Mouse (Mus musculus): Measurements from ENCODE around the gene Ankrd54. TPM values are rescaled to one million over a fixed set of nuclear protein-coding genes. Genes with fewer than 3 reads are reported as not detected.

Gene Ankrd54
- polyA plus RNA-seq, 1 experiment: 45.6 TPM

DNA sequence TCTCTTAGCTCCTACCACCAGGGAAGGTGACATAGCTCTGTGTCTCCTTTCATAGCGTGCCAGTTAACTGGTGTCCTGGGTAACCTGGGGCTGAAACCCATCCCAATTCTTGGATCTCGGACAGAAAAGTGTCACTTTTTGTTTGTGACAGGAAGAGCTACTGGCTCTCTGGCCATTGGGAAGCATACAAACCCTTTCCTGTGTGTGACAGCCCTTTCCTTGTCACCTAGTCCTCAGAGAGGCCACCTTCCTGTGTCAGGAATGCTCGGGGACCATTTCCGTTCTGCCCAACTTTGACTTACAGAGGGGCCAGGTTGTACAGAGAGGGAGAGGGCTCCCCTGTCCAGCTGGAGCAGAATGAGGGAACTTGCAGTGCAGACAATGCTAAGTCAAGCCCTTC lies 36.8 kb upstream of the Ankrd54 start:
- no peak overlapping the region for H3K4me3 ChIP-seq (ENCODE audit: insufficient read depth, poor library complexity, severe bottlenecking)
- H3K27me3 ChIP-seq (ENCODE audit: control insufficient read depth, insufficient read depth, insufficient read length): no peaks in the 10 kb centered on the region
- H3K79me3 ChIP-seq (ENCODE audit: low read depth): no peaks in the 10 kb centered on the region
- peaks cover 18% of the 10 kb centered on the region for H3K36me3 ChIP-seq (ENCODE audit: control insufficient read depth, insufficient read depth)
- no peaks in the 10 kb centered on the region for H3K79me2 ChIP-seq (ENCODE audit: control insufficient read depth, insufficient read depth)
- TF ChIP-seq USF1 (IDR thresholded peaks at IDR 0.05; ENCODE audit: low read depth) (no peak), MYOD1 (IDR thresholded peaks at IDR 0.05; ENCODE audit: control insufficient read depth, insufficient read length, low read depth) (no peak), CEBPB (IDR thresholded peaks at IDR 0.05; ENCODE audit: low read depth) (no peak), FOSL1 (IDR thresholded peaks at IDR 0.05; ENCODE audit: insufficient read depth, low read length, poor library complexity, severe bottlenecking) (no peak), MAX (IDR thresholded peaks at IDR 0.05) (no peak), MYOG (IDR thresholded peaks at IDR 0.05; ENCODE audit: control insufficient read depth, extremely low read depth, insufficient read length) (no peak), CTCF (IDR thresholded peaks at IDR 0.05; ENCODE audit: control insufficient read depth, insufficient read depth, insufficient read length) (no peak)
- H3ac ChIP-seq (ENCODE audit: control insufficient read depth, insufficient read length, low read depth): no peak overlapping the region

DNA sequence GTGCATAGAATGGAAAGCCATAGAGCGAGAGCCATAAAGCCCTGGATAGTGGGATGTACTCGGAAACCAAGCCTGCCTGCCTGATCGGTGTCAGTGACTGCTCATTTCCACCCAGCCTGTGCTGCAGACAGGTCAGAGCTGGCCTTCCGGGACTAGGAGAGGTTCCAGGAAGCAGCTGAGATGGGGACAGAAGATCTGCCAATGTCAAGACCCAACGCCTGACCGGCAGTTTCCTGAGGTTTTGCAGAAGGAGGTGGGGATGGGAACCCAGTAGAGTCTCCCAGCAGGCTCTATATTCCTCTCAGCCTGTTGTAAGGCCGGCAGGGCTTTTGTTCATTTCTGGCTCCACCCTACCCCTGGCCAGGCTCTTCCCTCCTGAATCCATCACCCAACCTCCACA lies 36.2 kb upstream of the Ankrd54 start:
- H3K36me3 ChIP-seq (ENCODE audit: control insufficient read depth, insufficient read depth): peaks cover 24% of the 10 kb centered on the region
- H3K79me2 ChIP-seq (ENCODE audit: control insufficient read depth, insufficient read depth): no peaks in the 10 kb centered on the region
- H3K27me3 ChIP-seq (ENCODE audit: control insufficient read depth, insufficient read depth, insufficient read length): no peaks in the 10 kb centered on the region
- no peak for TF ChIP-seq USF1 (IDR thresholded peaks at IDR 0.05; ENCODE audit: low read depth)
- no peak for TF ChIP-seq MAX (IDR thresholded peaks at IDR 0.05)
- no peak for TF ChIP-seq MYOG (IDR thresholded peaks at IDR 0.05; ENCODE audit: control insufficient read depth, extremely low read depth, insufficient read length)
- TF ChIP-seq CTCF (IDR thresholded peaks at IDR 0.05; ENCODE audit: control insufficient read depth, insufficient read depth, insufficient read length): no peak
- H3K4me3 ChIP-seq (ENCODE audit: insufficient read depth, poor library complexity, severe bottlenecking): no peak overlapping the region
- no peak overlapping the region for H3ac ChIP-seq (ENCODE audit: control insufficient read depth, insufficient read length, low read depth)
- H3K79me3 ChIP-seq (ENCODE audit: low read depth): no peaks in the 10 kb centered on the region

DNA sequence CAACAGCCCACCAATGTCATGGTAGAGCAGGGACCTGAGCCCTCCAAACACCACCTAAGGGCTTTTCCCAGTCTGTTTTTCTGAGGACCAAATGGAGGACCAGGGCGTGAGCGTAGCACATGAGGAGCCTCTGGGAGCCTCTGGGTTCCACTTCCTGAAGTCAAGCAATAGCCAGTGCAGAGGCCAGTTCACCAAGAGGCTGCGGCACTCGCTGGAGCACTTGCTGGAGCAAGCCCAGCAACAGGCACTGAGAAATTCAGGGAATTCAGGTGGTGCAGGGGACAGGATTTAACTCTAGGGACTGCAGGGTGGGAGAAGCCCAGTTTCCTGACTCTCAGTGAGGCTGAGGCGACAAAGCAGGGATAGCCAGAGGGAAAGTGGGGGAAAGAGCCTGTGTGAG lies 35.5 kb upstream of the Ankrd54 start:
- no peak overlapping the region for H3ac ChIP-seq (ENCODE audit: control insufficient read depth, insufficient read length, low read depth)
- H3K4me3 ChIP-seq (ENCODE audit: insufficient read depth, poor library complexity, severe bottlenecking): no peak overlapping the region
- H3K36me3 ChIP-seq (ENCODE audit: control insufficient read depth, insufficient read depth): peaks cover 30% of the 10 kb centered on the region
- no peaks in the 10 kb centered on the region for H3K27me3 ChIP-seq (ENCODE audit: control insufficient read depth, insufficient read depth, insufficient read length)
- no peaks in the 10 kb centered on the region for H3K79me3 ChIP-seq (ENCODE audit: low read depth)
- no peaks in the 10 kb centered on the region for H3K79me2 ChIP-seq (ENCODE audit: control insufficient read depth, insufficient read depth)
- TF ChIP-seq MYOG (IDR thresholded peaks at IDR 0.05; ENCODE audit: control insufficient read depth, extremely low read depth, insufficient read length) (no peak), FOSL1 (IDR thresholded peaks at IDR 0.05; ENCODE audit: insufficient read depth, low read length, poor library complexity, severe bottlenecking) (no peak), MAX (IDR thresholded peaks at IDR 0.05) (no peak), USF1 (IDR thresholded peaks at IDR 0.05; ENCODE audit: low read depth) (no peak), MYOD1 (IDR thresholded peaks at IDR 0.05; ENCODE audit: control insufficient read depth, insufficient read length, low read depth) (no peak), CTCF (IDR thresholded peaks at IDR 0.05; ENCODE audit: control insufficient read depth, insufficient read depth, insufficient read length) (no peak), CEBPB (IDR thresholded peaks at IDR 0.05; ENCODE audit: low read depth) (no peak)

DNA sequence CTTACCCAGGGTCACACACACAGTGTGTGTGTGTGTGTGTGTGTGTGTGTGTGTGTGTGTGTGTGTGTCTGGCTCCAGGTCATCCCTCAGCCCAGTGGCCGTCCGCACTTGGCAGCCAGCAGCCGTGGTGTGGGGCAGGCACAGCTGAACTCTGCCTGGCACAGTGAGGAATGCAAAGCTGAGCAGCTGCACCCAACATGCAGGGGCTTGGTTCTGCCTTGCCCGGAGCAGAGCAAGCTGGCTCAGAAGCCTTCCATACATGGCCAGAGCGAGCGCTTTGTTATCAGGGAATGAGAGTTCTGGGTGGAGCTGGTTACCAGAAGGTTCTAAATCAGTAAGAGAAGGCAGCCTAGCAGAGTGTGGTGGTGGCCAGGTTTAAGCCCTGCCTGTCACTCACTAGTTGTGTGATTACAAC lies 34.9 kb upstream of the Ankrd54 start:
- H3K36me3 ChIP-seq (ENCODE audit: control insufficient read depth, insufficient read depth): peaks cover 36% of the 10 kb centered on the region
- TF ChIP-seq MAX (IDR thresholded peaks at IDR 0.05): no peak
- peak; percentile 42 for TF ChIP-seq MYOD1 (IDR thresholded peaks at IDR 0.05; ENCODE audit: control insufficient read depth, insufficient read length, low read depth)
- H3K4me3 ChIP-seq (ENCODE audit: insufficient read depth, poor library complexity, severe bottlenecking): no peak overlapping the region

DNA sequence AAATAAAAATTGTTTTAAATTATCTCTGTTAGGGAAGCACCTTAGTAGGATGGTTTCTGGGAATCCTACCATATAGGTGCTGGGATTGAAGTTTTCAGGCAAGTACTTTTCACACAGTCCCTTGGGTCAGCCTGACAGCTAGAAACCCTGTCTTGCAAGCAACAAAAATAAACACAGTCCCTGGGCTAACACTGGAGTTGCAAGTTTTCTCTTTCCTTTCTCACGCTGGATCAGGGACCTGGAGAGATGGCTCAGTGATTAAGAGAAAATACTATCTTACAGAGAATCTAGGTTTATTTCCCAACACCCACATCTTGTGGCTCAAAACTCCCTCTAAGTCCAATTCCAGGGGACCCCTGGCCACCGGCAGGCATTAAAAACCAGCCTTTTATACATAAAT lies 34.4 kb upstream of the Ankrd54 start:
- Histone ChIP-seq H3K79me3 (ENCODE audit: low read depth) (no peaks in the 10 kb centered on the region), H3K27me3 (ENCODE audit: control insufficient read depth, insufficient read depth, insufficient read length) (no peaks in the 10 kb centered on the region), H3K79me2 (ENCODE audit: control insufficient read depth, insufficient read depth) (peaks cover 2% of the 10 kb centered on the region), H3ac (ENCODE audit: control insufficient read depth, insufficient read length, low read depth) (no peak overlapping the region), H3K4me3 (ENCODE audit: insufficient read depth, poor library complexity, severe bottlenecking) (no peak overlapping the region), H3K36me3 (ENCODE audit: control insufficient read depth, insufficient read depth) (peaks cover 41% of the 10 kb centered on the region)
- TF ChIP-seq MYOD1 (IDR thresholded peaks at IDR 0.05; ENCODE audit: control insufficient read depth, insufficient read length, low read depth) (no peak), MAX (IDR thresholded peaks at IDR 0.05) (no peak), CTCF (IDR thresholded peaks at IDR 0.05; ENCODE audit: control insufficient read depth, insufficient read depth, insufficient read length) (no peak), MYOG (IDR thresholded peaks at IDR 0.05; ENCODE audit: control insufficient read depth, extremely low read depth, insufficient read length) (no peak), USF1 (IDR thresholded peaks at IDR 0.05; ENCODE audit: low read depth) (no peak), CEBPB (IDR thresholded peaks at IDR 0.05; ENCODE audit: low read depth) (no peak), FOSL1 (IDR thresholded peaks at IDR 0.05; ENCODE audit: insufficient read depth, low read length, poor library complexity, severe bottlenecking) (no peak)

More for the DNA sequence above, 34.9 kb upstream of the Ankrd54 start:
- Histone ChIP-seq H3K27me3 (ENCODE audit: control insufficient read depth, insufficient read depth, insufficient read length) (no peaks in the 10 kb centered on the region), H3K79me3 (ENCODE audit: low read depth) (no peaks in the 10 kb centered on the region), H3K79me2 (ENCODE audit: control insufficient read depth, insufficient read depth) (no peaks in the 10 kb centered on the region), H3ac (ENCODE audit: control insufficient read depth, insufficient read length, low read depth) (no peak overlapping the region)

DNA sequence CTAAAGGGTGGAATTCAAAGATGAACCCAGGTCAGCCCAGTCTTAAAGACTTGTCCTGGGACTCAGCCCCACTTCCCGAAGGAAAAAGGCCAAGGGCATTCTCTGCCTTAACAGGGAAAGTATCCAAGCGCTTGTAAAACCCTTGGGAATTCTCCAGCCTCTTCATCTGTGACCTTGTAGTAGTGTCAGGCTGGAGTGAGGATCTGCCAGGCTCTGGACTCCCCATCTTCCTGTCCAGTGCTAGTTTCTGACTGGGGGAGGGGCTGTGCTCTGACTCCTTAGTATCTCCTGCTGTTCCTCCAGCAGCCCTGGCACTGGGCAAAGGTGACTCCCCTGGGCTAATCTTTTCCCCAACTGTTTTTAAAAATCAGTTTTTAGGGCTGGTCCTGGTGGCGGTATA lies 33.9 kb upstream of the Ankrd54 start:
- no peak for TF ChIP-seq MYOD1 (IDR thresholded peaks at IDR 0.05; ENCODE audit: control insufficient read depth, insufficient read length, low read depth)
- no peak for TF ChIP-seq USF1 (IDR thresholded peaks at IDR 0.05; ENCODE audit: low read depth)
- no peak for TF ChIP-seq CEBPB (IDR thresholded peaks at IDR 0.05; ENCODE audit: low read depth)
- TF ChIP-seq MYOG (IDR thresholded peaks at IDR 0.05; ENCODE audit: control insufficient read depth, extremely low read depth, insufficient read length): no peak
- no peak for TF ChIP-seq CTCF (IDR thresholded peaks at IDR 0.05; ENCODE audit: control insufficient read depth, insufficient read depth, insufficient read length)
- no peak for TF ChIP-seq MAX (IDR thresholded peaks at IDR 0.05)
- no peak for TF ChIP-seq FOSL1 (IDR thresholded peaks at IDR 0.05; ENCODE audit: insufficient read depth, low read length, poor library complexity, severe bottlenecking)
- Histone ChIP-seq H3K36me3 (ENCODE audit: control insufficient read depth, insufficient read depth) (peaks cover 47% of the 10 kb centered on the region), H3K27me3 (ENCODE audit: control insufficient read depth, insufficient read depth, insufficient read length) (no peaks in the 10 kb centered on the region), H3K4me3 (ENCODE audit: insufficient read depth, poor library complexity, severe bottlenecking) (no peak overlapping the region), H3K79me2 (ENCODE audit: control insufficient read depth, insufficient read depth) (peaks cover 7% of the 10 kb centered on the region), H3ac (ENCODE audit: control insufficient read depth, insufficient read length, low read depth) (no peak overlapping the region), H3K79me3 (ENCODE audit: low read depth) (no peaks in the 10 kb centered on the region)
